Mouse (Mus musculus) colon, adult 2 months (tissue): ENCODE results near the gene Cyp3a59. TPM values are rescaled to one million over a fixed set of nuclear protein-coding genes. Genes with fewer than 3 reads are reported as not detected.

Source experiments
- polyA plus RNA-seq: library from polyadenylated mRNA; depleted of rRNA; stranded (reverse); fragments of >200 nt; gene quantifications from 2 replicates; pipeline ENCODE4 v1.2.3, GENCODE M21; 2012; rRNA removed

Gene Cyp3a59
- polyA plus RNA-seq, result not detected in 2 replicates

DNA sequence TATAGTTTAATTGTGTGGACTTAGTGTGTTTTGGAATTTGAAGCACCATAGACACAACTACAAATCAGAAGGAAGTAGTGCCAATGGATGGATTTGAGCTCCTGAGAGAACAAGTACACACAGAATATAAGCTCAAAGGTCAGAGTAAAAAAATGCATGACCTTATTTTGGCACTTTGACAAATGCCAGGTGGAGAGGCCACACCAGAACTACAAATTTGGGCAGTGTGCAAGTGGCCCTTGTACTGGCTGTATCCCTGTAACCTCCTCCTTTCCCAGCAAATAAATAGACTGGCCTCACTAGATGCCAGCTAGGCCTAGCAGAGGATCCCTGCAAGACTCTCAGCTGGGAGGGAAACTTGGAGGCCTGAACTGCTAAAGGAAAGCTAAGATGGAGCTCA lies at the start of gene Cyp3a59:
Cyp3a59 (plus strand) TSS at position 313 of the 400 bp plus-strand sequence.

DNA sequence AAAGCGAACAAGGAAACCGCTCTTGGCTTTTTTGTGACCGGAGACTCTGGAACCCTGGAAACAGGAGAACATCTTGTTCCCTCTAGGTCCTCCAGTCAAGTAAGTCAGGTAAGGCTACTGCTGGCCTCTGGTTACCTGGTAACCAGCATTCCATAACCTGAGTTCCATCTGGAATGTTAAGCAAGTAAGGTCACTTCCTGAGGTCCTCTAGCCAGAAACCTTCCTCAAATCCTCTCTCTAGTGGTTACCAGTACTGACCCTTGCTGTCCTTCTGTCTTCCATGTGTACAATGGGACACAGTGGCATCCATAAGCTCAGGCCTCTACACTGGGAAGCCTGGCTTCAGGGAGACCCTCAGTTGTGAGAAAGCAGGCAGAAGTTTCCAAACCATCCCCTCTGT lies 81.4 kb downstream of the Cyp3a59 start, which contains the start of gene Gm5565:
Gm5565 (minus strand) TSS at position 101 of the 400 bp plus-strand sequence.

Other genes with a start within 250 kb of the Cyp3a59 start
- gene Cyp3a11, start 199.3 kb upstream of the Cyp3a59 start, polyA plus RNA-seq, result 0.06 TPM in 2 replicates
- 0.09 TPM in 1 of 2 replicates, not detected in the other for gene Cyp3a25, start 69.6 kb upstream of the Cyp3a59 start, polyA plus RNA-seq
- not detected in 2 replicates for gene Gm5565, start 81.3 kb downstream of the Cyp3a59 start, polyA plus RNA-seq
- gene Gm6309, start 91.5 kb downstream of the Cyp3a59 start, polyA plus RNA-seq, result not detected in 2 replicates
- gene 1700001J03Rik, start 106.0 kb downstream of the Cyp3a59 start, polyA plus RNA-seq, result 0.37 TPM in 2 replicates
- 16.6 and 17.4 TPM in 2 replicates for gene Rnf6, start 142.3 kb downstream of the Cyp3a59 start, polyA plus RNA-seq
- 44.6 and 48.0 TPM in 2 replicates for gene Cdk8, start 152.0 kb downstream of the Cyp3a59 start, polyA plus RNA-seq